Mouse (Mus musculus): ENCODE data around the gene Hsd3b2. TPM values are rescaled to one million over a fixed set of nuclear protein-coding genes. Genes with fewer than 3 reads are reported as not detected.
"Not testable (repeated sequence)": the region's sequence is repeated elsewhere in the genome, so short reads cannot be mapped to it uniquely, and the experiment has no call there.

Hsd3b2 gene
- polyA plus RNA-seq (2016; fragmentation: Nextera tagmentation; extraction: Ambion mirVana), result 0.04 TPM in 2 replicates

GRCm38 (mm10) chr3:98724376-98724775, at the start of gene Hsd3b2:
TSS of gene Hsd3b2 (minus strand) at chr3:98724543.
- Histone ChIP-seq H3K27me3 (ENCODE audit: insufficient read depth, poor library complexity, severe bottlenecking) (no peaks in the 10 kb centered on the region), H3K4me1 (replicated peaks) (peaks cover 5% of the 10 kb centered on the region; the same call in 1 of the 2 replicates), H3K9me3 (no peaks in the 10 kb centered on the region), H3K36me3 (no peaks in the 10 kb centered on the region), H3K27ac (no peak within 1 kb of the TSS), H3K4me3 (no peak within 1 kb of the TSS)
- DNase-seq (ENCODE audit: low spot score), result no peak
- 79% methylated on average over 1 of the region's 1 CpGs for WGBS

GRCm38 (mm10) chr3:98764155-98764554, 39.8 kb upstream of the Hsd3b2 start:
- no peaks in the 10 kb centered on the region for H3K27me3 ChIP-seq (ENCODE audit: insufficient read depth, poor library complexity, severe bottlenecking)
- H3K9me3 ChIP-seq, result no peaks in the 10 kb centered on the region
- no peak overlapping the region for H3K4me3 ChIP-seq
- H3K4me1 ChIP-seq (replicated peaks), result no peaks in the 10 kb centered on the region
- H3K27ac ChIP-seq, result no peak overlapping the region
- H3K36me3 ChIP-seq, result no peaks in the 10 kb centered on the region
- no peak for DNase-seq (ENCODE audit: low spot score)

GRCm38 (mm10) chr3:98756836-98757235, 32.5 kb upstream of the Hsd3b2 start:
- Histone ChIP-seq H3K4me3 (no peak overlapping the region), H3K27me3 (ENCODE audit: insufficient read depth, poor library complexity, severe bottlenecking) (no peaks in the 10 kb centered on the region), H3K27ac (no peak overlapping the region), H3K4me1 (replicated peaks) (no peaks in the 10 kb centered on the region), H3K36me3 (no peaks in the 10 kb centered on the region), H3K9me3 (no peaks in the 10 kb centered on the region)
- no peak for DNase-seq (ENCODE audit: low spot score)
- 88% methylated on average over 3 of the region's 3 CpGs for WGBS

GRCm38 (mm10) chr3:98752171-98752570, 27.8 kb upstream of the Hsd3b2 start:
- Histone ChIP-seq H3K4me1 (replicated peaks) (no peaks in the 10 kb centered on the region), H3K9me3 (no peaks in the 10 kb centered on the region), H3K27me3 (ENCODE audit: insufficient read depth, poor library complexity, severe bottlenecking) (no peaks in the 10 kb centered on the region), H3K36me3 (no peaks in the 10 kb centered on the region), H3K27ac (no peak overlapping the region), H3K4me3 (no peak overlapping the region)
- DNase-seq (ENCODE audit: low spot score), result no peak
- WGBS, result 73% methylated on average over 2 of the region's 2 CpGs

GRCm38 (mm10) chr3:98741043-98741442, 16.7 kb upstream of the Hsd3b2 start:
- H3K36me3 ChIP-seq; H3K27me3 ChIP-seq (ENCODE audit: insufficient read depth, poor library complexity, severe bottlenecking); H3K9me3 ChIP-seq; H3K27ac ChIP-seq; DNase-seq (ENCODE audit: low spot score); H3K4me3 ChIP-seq; H3K4me1 ChIP-seq (replicated peaks): not testable (repeated sequence)
- 71% methylated on average over 1 of the region's 1 CpGs for WGBS

GRCm38 (mm10) chr3:98734340-98734739, 10.0 kb upstream of the Hsd3b2 start:
- Histone ChIP-seq H3K9me3 (no peaks in the 10 kb centered on the region), H3K27me3 (ENCODE audit: insufficient read depth, poor library complexity, severe bottlenecking) (no peaks in the 10 kb centered on the region), H3K36me3 (no peaks in the 10 kb centered on the region), H3K4me3 (no peak overlapping the region), H3K4me1 (replicated peaks) (no peaks in the 10 kb centered on the region), H3K27ac (no peak overlapping the region)
- no peak for DNase-seq (ENCODE audit: low spot score)
- 52% methylated on average over 4 of the region's 4 CpGs for WGBS

- no peak for DNase-seq (ENCODE audit: low spot score)
- Histone ChIP-seq H3K27me3 (ENCODE audit: insufficient read depth, poor library complexity, severe bottlenecking) (no peaks in the 10 kb centered on the region), H3K4me1 (replicated peaks) (no peaks in the 10 kb centered on the region), H3K4me3 (no peak overlapping the region), H3K9me3 (no peaks in the 10 kb centered on the region), H3K27ac (no peak overlapping the region), H3K36me3 (no peaks in the 10 kb centered on the region)
- WGBS, result 79% methylated on average over 2 of the region's 2 CpGs
These were observed 9.4 kb upstream of the Hsd3b2 start for GRCm38 (mm10) chr3:98733724-98734123.

- H3K27me3 ChIP-seq (ENCODE audit: insufficient read depth, poor library complexity, severe bottlenecking), result no peaks in the 10 kb centered on the region
- DNase-seq (ENCODE audit: low spot score), result no peak
- H3K4me1 ChIP-seq (replicated peaks), result peaks cover 5% of the 10 kb centered on the region; the same call in 1 of the 2 replicates
- no peaks in the 10 kb centered on the region for H3K9me3 ChIP-seq
- H3K27ac ChIP-seq, result no peak overlapping the region
- H3K36me3 ChIP-seq, result no peaks in the 10 kb centered on the region
- WGBS, result 87% methylated on average over 2 of the region's 2 CpGs
- no peak overlapping the region for H3K4me3 ChIP-seq
These were observed 1.9 kb upstream of the Hsd3b2 start for GRCm38 (mm10) chr3:98726281-98726680.

- Histone ChIP-seq H3K27ac (no peak overlapping the region), H3K9me3 (no peaks in the 10 kb centered on the region), H3K4me3 (no peak overlapping the region), H3K27me3 (ENCODE audit: insufficient read depth, poor library complexity, severe bottlenecking) (no peaks in the 10 kb centered on the region), H3K36me3 (no peaks in the 10 kb centered on the region), H3K4me1 (replicated peaks) (peaks cover 5% of the 10 kb centered on the region; the same call in 1 of the 2 replicates)
- DNase-seq (ENCODE audit: low spot score), result no peak
These were observed 3.6 kb downstream of the Hsd3b2 start for GRCm38 (mm10) chr3:98720740-98721139.

GRCm38 (mm10) chr3:98682401-98682800, 41.9 kb downstream of the Hsd3b2 start:
- H3K27me3 ChIP-seq (ENCODE audit: insufficient read depth, poor library complexity, severe bottlenecking), result no peaks in the 10 kb centered on the region
- no peak overlapping the region for H3K4me3 ChIP-seq
- WGBS, result 72% methylated on average over 1 of the region's 1 CpGs
- DNase-seq (ENCODE audit: low spot score), result no peak
- no peaks in the 10 kb centered on the region for H3K36me3 ChIP-seq
- H3K9me3 ChIP-seq, result no peaks in the 10 kb centered on the region
- no peaks in the 10 kb centered on the region for H3K4me1 ChIP-seq (replicated peaks)
- H3K27ac ChIP-seq, result no peak overlapping the region

- H3K27me3 ChIP-seq (ENCODE audit: insufficient read depth, poor library complexity, severe bottlenecking), result no peaks in the 10 kb centered on the region
- H3K9me3 ChIP-seq, result no peaks in the 10 kb centered on the region
- H3K36me3 ChIP-seq, result no peaks in the 10 kb centered on the region
- H3K4me3 ChIP-seq, result no peak overlapping the region
- DNase-seq (ENCODE audit: low spot score), result no peak
- no peak overlapping the region for H3K27ac ChIP-seq
- no peaks in the 10 kb centered on the region for H3K4me1 ChIP-seq (replicated peaks)
These were observed 43.6 kb downstream of the Hsd3b2 start for GRCm38 (mm10) chr3:98680786-98681185.

Other genes with a start within 250 kb of the Hsd3b2 start
- not detected in 2 replicates for gene Hsd3b4, start 214.0 kb downstream of the Hsd3b2 start, polyA plus RNA-seq (2016; fragmentation: Nextera tagmentation; extraction: Ambion mirVana)
- gene Gm10681, start 135.7 kb downstream of the Hsd3b2 start, polyA plus RNA-seq (2016; fragmentation: Nextera tagmentation; extraction: Ambion mirVana), result not detected in 2 replicates
- gene Hsd3b5, start 94.3 kb downstream of the Hsd3b2 start, polyA plus RNA-seq (2016; fragmentation: Nextera tagmentation; extraction: Ambion mirVana), result not detected in 2 replicates
- gene Hsd3b3, start 38.6 kb upstream of the Hsd3b2 start, polyA plus RNA-seq (2016; fragmentation: Nextera tagmentation; extraction: Ambion mirVana), result not detected in 2 replicates
- gene Hsd3b6, start 89.9 kb upstream of the Hsd3b2 start, polyA plus RNA-seq (2016; fragmentation: Nextera tagmentation; extraction: Ambion mirVana), result 6.7 and 12.6 TPM in 2 replicates
- 0.19 and 0.33 TPM in 2 replicates for gene Hsd3b1, start 135.3 kb upstream of the Hsd3b2 start, polyA plus RNA-seq (2016; fragmentation: Nextera tagmentation; extraction: Ambion mirVana)
- gene Hao2, start 168.7 kb upstream of the Hsd3b2 start, polyA plus RNA-seq (2016; fragmentation: Nextera tagmentation; extraction: Ambion mirVana), result not detected in 2 replicates